Mouse (Mus musculus) neural tube, embryonic 10.5 days (tissue): ENCODE measurements around the gene Agtr1a.

Experiments used
- DNase-seq: peaks from one replicate; pipeline ENCODE4 v3.0.0-alpha.2; 2017; ENCODE audit warnings: low spot score; ENCODE audit errors: extremely low spot score

The Agtr1a gene

DNA sequence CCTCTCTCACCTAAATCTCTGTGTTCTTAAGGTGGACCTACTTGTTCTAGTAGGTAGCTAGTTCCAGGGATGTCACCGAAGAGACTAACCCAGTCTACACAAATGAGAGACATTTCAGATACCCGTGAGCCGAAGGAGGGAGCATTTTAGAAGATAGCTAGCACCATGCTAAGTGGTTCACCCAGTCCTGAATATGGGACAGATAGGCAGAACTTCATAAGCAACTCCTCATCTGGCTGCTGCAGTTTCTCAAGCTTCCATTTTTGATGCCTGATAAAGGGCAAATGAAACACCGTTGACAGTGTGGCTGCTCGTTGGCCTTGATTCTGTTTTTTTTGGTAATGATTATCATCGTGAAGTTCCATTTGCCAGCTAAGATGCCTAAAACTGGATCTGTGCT is 25.8 kb downstream of the Agtr1a start:
- DNase-seq: no peak

DNA sequence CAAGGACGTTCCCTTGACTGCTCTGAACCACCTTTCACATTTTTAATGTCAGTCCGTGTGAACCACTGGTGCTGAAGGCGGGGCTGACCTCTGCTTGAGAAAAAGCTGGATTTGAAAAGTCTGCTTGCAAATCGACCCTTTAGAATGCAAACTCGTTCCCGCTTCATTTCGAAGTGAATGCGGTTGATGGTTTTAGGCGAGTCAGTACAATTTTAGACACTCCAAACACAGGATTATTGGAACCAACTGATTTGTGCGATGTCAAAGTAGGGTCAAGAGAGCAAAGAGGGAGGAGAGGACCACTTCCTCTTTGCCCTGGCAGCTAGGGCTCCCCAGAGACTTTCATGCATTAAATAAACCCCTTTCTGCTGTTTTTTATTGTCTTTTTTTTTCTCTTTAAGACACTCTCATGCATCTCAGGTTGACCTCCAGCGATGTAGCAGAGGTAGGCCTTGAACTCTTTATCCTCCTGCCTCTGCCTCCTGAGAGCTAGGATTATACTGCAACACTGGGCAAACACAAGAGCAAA is 27.9 kb downstream of the Agtr1a start:
- DNase-seq: no peak

DNA sequence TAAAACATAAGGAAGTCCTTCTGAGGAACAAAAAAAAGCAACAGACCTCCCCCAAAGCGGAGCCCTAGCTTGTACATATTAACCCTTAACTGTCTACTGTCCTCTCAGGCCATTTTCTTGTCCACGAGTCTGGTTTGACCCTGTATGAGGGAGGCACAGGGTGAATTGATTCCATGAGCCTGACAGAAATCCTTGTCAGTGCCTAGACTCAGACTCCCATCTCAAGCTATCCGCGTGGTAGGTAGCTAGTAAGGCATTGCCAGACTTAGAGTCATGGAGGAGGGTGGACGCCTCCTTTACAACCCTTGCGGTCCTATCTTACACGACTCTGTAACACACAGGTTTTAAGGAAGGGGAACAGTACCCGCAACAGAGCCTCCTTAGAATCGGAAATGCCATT is 28.5 kb downstream of the Agtr1a start:
- no peak for DNase-seq

DNA sequence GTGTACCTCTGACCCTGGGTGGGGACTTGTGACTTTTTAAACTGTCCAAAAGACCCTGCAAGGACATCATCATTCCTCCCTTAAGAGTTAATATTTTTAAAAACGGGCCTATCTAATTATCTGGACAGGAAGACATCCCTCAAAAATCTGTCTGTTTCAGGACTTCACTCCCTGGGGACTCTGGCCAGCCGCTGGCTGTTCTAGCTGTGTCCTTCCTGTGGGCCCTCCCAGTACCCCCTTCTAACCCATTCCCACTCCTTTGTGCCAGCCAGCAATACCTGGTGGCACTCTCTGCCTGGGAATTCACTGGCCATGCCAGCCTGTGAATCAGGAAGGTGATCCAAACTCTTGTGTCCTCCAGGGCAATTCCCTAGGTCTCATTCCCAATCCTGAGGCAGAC is 29.1 kb downstream of the Agtr1a start:
- no peak for DNase-seq

DNA sequence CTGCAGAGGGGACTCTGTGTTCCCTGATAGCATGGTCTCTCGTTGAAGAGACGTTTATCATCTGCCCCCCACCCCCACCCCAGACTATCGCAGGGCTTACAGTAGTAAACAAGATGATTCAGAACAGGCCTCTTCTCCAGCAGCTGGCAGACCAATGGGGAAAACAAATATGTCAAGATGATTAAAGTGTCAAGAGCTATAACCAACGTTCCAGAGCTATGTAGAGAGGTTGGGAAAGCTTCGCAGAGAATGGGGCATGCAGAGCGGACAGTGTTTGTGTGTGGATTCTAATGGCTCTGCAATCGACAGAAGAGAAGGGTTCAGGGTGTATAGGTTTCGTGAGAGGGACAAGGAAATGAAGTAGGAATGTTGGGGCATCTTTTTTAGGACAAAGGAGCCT is 31.9 kb downstream of the Agtr1a start:
- no peak for DNase-seq

DNA sequence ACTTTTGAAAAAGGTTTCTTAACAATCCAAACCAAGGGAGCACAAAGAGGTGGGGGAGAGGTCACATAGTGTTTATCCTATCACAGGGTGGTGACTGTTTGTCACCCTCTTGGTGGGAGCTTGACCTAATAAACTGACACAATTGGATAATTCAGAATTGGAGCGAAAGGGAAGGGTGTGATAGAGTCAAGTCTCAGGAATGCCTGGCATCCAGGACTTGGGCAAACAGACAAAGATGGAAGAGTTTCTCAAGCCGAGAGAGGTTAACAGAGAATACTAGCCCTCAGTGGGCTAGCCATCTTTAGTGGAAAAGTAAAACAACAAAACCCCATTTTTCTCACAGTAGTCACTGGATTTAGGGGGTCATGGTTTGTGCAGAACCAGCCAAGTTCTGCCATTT is 32.5 kb downstream of the Agtr1a start:
- no peak for DNase-seq

DNA sequence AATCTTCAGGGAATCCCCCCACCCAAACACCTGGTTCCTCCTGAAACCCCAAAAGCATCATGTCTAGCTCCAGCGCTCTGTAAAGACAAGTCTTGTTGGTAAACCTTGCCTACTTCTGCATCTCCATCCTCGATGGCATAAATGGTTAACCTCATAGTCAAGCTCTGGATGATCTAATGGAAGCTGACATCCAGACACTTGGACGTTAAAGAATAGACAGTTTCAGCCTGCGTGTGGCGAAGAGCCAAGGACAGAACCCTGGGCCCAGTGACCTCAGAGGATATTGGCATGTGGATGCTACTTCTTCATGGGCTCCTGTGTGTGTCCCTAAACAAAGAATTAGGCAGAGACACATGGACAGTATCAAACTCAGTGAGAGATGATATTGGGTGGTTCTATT is 42.6 kb downstream of the Agtr1a start:
- DNase-seq: no peak

DNA sequence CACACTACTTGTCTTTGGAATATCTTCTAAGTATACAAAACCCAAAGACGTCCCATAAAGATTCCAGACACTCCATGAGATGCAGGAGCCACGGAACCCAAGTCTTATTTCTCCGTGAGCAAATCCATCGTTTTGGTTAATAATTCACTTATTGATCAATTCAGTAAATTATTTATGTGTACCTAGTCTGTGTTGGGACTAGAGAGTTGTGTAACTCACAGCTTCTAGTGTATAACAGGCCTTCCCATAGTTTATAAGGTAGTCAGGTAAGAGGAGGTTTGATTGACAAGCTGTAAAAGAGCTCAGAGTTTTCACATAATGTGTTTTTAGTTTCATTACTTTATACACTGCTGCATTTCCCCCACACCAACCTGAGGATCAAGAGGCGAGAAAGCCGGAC is 48.9 kb downstream of the Agtr1a start:
- DNase-seq: no peak

DNA sequence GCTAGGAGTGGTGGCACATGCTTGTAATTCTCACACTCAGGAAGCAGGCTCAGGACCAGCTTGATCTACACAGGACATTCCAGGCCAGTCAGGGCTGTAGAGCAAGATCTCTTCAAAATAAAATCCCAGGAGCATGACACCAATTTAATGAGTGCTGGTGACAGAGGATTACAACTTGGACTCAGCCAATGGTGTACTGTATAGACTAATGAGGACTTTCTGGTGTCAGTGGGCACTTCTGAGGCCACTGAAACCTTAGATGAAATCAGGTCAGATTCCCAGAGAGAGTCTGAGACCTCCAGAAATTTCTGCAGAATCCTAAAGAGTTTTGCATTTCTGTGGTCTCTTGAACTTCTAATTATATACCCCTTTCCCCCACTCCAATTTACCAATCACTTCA is 57.9 kb downstream of the Agtr1a start:
- no peak for DNase-seq

DNA sequence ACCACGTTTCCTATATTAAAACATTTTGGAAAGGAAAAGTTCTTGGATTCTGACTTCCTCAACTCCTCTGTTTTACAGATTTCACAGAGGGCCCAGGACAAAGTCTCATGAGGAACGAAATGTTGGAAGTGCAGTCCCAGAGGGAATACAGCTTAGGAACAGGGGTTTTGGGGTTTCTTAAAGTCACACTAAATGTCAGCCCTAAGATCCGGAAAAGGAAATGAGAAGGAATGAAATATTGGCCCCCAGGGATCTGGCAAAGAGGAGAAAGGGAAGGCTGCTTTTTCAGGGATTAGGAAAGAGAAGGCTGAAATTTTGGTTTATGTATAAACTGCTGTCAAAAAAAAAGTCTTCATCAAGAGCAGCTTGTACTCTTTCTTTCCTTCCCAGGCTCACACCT is 60.2 kb downstream of the Agtr1a start:
- no peak for DNase-seq

DNA sequence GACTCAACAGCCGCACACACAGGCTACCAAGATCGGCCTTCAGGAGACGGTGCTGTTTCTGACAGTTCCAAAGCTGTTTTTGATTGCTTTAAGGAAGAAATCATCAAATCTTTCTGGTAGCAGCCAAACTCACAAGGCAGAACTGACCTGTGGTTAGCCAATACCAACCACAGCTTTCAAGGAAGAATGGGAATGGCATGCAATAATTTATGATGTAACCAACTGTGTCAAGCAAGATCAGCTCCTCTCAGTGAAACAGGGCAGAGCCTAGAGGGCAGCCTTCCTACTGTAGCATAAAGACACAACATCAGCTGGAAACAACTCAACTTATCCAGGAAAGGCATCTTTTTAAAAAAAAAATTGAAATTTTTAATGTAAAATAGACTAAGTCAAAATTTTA is 62.6 kb downstream of the Agtr1a start:
- no peak for DNase-seq

DNA sequence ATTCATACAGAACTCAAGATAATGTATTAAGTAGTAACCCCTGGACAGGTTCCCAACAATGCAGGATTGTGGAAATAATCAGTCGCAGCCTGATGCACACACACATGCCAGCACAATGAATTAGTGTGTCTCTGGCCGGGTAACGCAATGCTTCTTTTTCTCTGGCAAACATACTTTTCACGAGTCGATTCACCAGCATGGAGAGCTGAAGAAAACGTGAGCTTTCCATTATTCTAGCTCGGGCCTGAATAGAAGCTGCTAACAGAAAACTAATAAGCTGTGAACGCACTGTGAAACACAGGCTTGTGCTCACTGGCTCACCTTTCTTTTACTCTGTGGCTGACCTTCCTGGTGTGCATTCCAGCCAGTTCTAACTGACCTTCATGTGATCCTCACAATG is 64.4 kb downstream of the Agtr1a start:
- no peak for DNase-seq

DNA sequence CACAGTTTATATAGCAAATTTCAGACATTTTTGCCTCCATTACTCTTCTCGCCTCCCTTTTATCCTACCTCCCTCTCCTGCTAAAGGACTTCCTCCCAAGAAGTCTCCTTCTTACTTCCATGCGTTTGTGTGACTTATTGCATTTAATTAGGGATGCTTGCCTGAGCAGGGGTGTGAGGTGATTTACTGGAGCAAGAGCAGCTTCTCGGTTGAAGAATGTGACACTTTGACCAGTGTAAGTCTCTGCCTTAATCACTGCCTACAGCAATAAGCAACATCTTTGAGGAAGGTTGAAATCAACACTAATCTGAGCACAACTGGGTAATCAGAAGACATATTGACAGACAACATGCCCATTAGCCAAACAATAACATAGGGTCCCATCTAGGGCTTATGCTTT is 67.6 kb downstream of the Agtr1a start:
- DNase-seq: no peak

DNA sequence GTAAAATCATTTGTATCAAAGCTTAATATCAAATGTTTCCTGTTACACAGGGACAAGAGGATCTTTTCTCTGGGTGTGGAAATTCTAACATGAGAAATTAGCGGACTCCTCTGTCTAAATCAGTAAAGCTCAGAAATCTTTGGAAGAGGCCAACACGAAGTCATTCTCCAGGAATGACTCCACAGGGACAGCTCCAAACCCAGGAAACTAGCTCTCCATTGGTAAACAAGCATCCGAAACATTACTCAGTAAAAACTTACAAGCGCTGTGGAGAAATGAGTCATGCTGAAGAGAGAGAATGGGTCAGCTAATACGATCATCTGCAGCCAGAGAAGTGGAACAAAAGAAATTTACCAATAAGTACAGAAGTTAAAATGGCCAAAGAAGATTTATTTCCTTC is 82.4 kb downstream of the Agtr1a start:
- DNase-seq: no peak

DNA sequence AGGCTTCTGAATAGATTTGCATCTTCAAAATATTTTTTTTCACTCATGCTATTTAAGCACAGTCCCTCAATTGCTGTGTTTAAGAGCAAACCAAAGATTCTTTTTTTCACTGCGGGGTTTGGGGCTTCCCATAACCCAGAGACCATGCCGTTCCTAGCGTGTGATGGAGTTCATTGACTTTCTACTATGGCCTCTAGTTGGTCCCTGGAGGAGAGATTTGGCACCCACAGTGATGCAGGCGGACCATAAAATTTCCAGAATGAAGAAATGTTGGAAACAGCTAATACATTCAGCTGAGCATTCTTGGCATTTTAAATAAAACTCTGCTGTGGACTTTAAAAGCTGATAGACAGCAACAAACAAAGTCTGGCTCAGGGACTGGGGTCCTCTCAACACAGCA is 90.8 kb downstream of the Agtr1a start:
- DNase-seq: no peak

DNA sequence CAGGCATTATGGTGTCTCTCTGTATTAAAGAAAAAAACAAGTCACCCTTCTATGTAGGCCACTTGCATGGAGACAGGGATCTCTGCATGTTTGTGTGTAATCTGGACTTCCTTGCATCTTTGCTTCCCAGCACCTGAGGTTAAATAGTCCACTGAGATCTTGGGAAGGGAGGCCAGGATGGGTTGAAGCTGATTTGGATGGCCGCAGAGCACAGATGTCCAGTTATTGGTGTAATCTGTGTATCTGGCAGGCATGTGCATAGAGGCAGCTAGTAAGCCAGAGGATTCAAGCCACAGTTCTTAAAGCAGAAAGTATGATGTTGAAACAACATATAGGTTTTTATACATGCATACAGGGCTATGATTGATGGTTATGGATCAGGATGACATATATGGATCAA is 91.2 kb downstream of the Agtr1a start:
- DNase-seq: no peak
